10 mouse cellular contexts compared by ENCODE assay signal in genomic region chr2:153015804-153016203, GRCm38 (mm10). TPM values are rescaled to one million over a fixed set of nuclear protein-coding genes. Genes with fewer than 3 reads are reported as not detected.
A peak's percentile ranks its signal among the peaks of the same experiment; 100 is the strongest.
DNase-seq lines count a peak whose midpoint lies in the region; ATAC-seq and TF ChIP-seq lines count a peak whose summit lies in the region.
"Had no signal": no experiment of that assay in that cellular context is flagged by ENCODE, and none has a peak within 500 bp of the region (broad histone marks: within the 10 kb centered on the region; RNA-seq: fewer than 3 reads in every experiment).

No protein-coding gene starts in this region.

- H3K4me2 ChIP-seq in intestine, postnatal 0 days (replicated peaks; ENCODE audit: low read depth): peak overlapping the region; percentile 86

- no peak for TF ChIP-seq POLR2A in thymus, adult 2 months (IDR thresholded peaks at IDR 0.05; ENCODE audit: control insufficient read depth, extremely low read depth, insufficient read depth, low read length, poor library complexity)

- H3K27ac ChIP-seq in intestine, postnatal 0 days (ENCODE audit: low read depth, low read length): no peak overlapping the region
- H3K27ac ChIP-seq in thymus, adult 2 months (ENCODE audit: control insufficient read depth, insufficient read depth, low read length): no peak overlapping the region

- no peaks in the 10 kb centered on the region for H3K9me3 ChIP-seq in intestine, postnatal 0 days (ENCODE audit: control insufficient read depth)

- peaks cover 7% of the 10 kb centered on the region for H3K4me1 ChIP-seq in intestine, postnatal 0 days (replicated peaks; ENCODE audit: control insufficient read depth, insufficient read depth, low read length)
- H3K4me1 ChIP-seq in thymus, adult 2 months (replicated peaks; ENCODE audit: control insufficient read depth, insufficient read depth, low read length): peaks cover 5% of the 10 kb centered on the region

- no peak overlapping the region for H3K4me3 ChIP-seq in intestine, postnatal 0 days (ENCODE audit: low read depth, low read length)
- H3K4me3 ChIP-seq in thymus, adult 2 months (ENCODE audit: control insufficient read depth, insufficient read depth, low read length): no peak overlapping the region

- TF ChIP-seq CTCF in intestine, postnatal 0 days (IDR thresholded peaks at IDR 0.05; ENCODE audit: low read depth): no peak
- TF ChIP-seq CTCF in thymus, adult 2 months (IDR thresholded peaks at IDR 0.05; ENCODE audit: borderline replicate concordance, control insufficient read depth, extremely low read depth, insufficient read depth, low read length, poor library complexity): no peak

- no peak overlapping the region for H3K9ac ChIP-seq in intestine, postnatal 0 days (ENCODE audit: low read depth, low read length)

- intact Hi-C loops in left cerebral cortex, postnatal 4 days (cut with DNase I): no loop called here
- intact Hi-C loops in left cerebral cortex, postnatal 36 days (cut with DNase I): loop anchor here (2.0 to 5.0 kb wide), 2 partner anchors 64 to 101 kb away; partner anchors contain the start of gene Dusp15

- WGBS in intestine, postnatal 0 days: 47% methylated on average over 8 of the region's 8 CpGs
- 59% methylated on average over 8 of the region's 8 CpGs for WGBS in thymus, adult 2 months

- DNase-seq in left cerebral cortex, postnatal 4 days: peak; percentile 78
- no peak for DNase-seq in left cerebral cortex, postnatal 36 days (ENCODE audit: low spot score in 2 of 2)
- peak; percentile 44 to 60 for DNase-seq in cerebellum, postnatal 36 days
- DNase-seq in frontal cortex, postnatal 10 days (ENCODE audit: low spot score in 2 of 2): no peak
- DNase-seq in thymus, adult 2 months: no peak
- DNase-seq in spleen, postnatal 36 days (ENCODE audit: low spot score in 2 of 2): no peak

- peaks cover 10% of the 10 kb centered on the region for H3K36me3 ChIP-seq in intestine, postnatal 0 days (ENCODE audit: control insufficient read depth, insufficient read depth)
- H3K36me3 ChIP-seq in thymus, adult 2 months (ENCODE audit: control insufficient read depth, insufficient read depth, low read length): 0 out of 2 replicates have a peak, but pooled peaks cover 5% of the 10 kb centered on the region

- 0 out of 2 replicates have a peak, but pooled peaks cover 5% of the 10 kb centered on the region for H3K27me3 ChIP-seq in intestine, postnatal 0 days (replicated peaks; ENCODE audit: control insufficient read depth, insufficient read depth, low read length)
- no peaks in the 10 kb centered on the region for H3K27me3 ChIP-seq in thymus, adult 2 months (ENCODE audit: control insufficient read depth, insufficient read depth, low read length)

- ATAC-seq in cerebellum, adult (ENCODE audit: insufficient number of reproducible peaks, low FRiP score, low TSS enrichment): 0 out of 2 replicates have a peak, but pooled peaks have one; percentile 27
- no peak for ATAC-seq in intestine, postnatal 0 days

RNA-seq across cellular contexts. Expression of gene Pdrg1, which starts 0.6 kb away (rescaled TPM):
- 10 to 100 TPM; 91.7 to 92.5 TPM for total RNA-seq in left cerebral cortex, postnatal 4 days (2021)
- total RNA-seq in left cerebral cortex, postnatal 36 days (2021): 10 to 100 TPM; 46.9 to 59.5 TPM
- 47.0 and 50.3 TPM in 2 replicates for polyA plus RNA-seq in intestine, postnatal 0 days (2015; fragmentation: Nextera tagmentation; extraction: Ambion mirVana)
- polyA plus RNA-seq in thymus, adult 2 months (2012; rRNA removed): 68.0 and 93.1 TPM in 2 replicates

RNA-seq across cellular contexts. Expression of gene Xkr7, which starts 15.8 kb away (rescaled TPM):
- 10 to 100 TPM; 23.2 to 23.4 TPM for total RNA-seq in left cerebral cortex, postnatal 4 days (2021)
- total RNA-seq in left cerebral cortex, postnatal 36 days (2021): 1 to 10 TPM; 5.2 to 7.0 TPM
- polyA plus RNA-seq in intestine, postnatal 0 days (2015; fragmentation: Nextera tagmentation; extraction: Ambion mirVana): not detected in 2 replicates
- 0.06 and 0.16 TPM in 2 replicates for polyA plus RNA-seq in thymus, adult 2 months (2012; rRNA removed)
- total RNA-seq: MEL; neutrophil, adult 5-6 weeks had no signal

RNA-seq across cellular contexts. Expression of gene Ccm2l, which starts 50.0 kb away (rescaled TPM):
- 1 to 10 TPM; 3.0 to 4.7 TPM for total RNA-seq in left cerebral cortex, postnatal 4 days (2021)
- 1 to 10 TPM; 4.0 to 5.8 TPM for total RNA-seq in left cerebral cortex, postnatal 36 days (2021)
- polyA plus RNA-seq in intestine, postnatal 0 days (2015; fragmentation: Nextera tagmentation; extraction: Ambion mirVana): 1.5 and 1.7 TPM in 2 replicates
- polyA plus RNA-seq in thymus, adult 2 months (2012; rRNA removed): 4.9 and 9.2 TPM in 2 replicates
- total RNA-seq: MEL; neutrophil, adult 5-6 weeks had no signal

RNA-seq across cellular contexts. Expression of gene Ttll9, which starts 53.5 kb away (rescaled TPM):
- 1 to 10 TPM; 3.3 to 5.2 TPM for total RNA-seq in left cerebral cortex, postnatal 4 days (2021)
- 1 to 10 TPM; 1.3 to 3.6 TPM for total RNA-seq in left cerebral cortex, postnatal 36 days (2021)
- 0.65 TPM in 1 of 2 replicates, not detected in the other for polyA plus RNA-seq in intestine, postnatal 0 days (2015; fragmentation: Nextera tagmentation; extraction: Ambion mirVana)
- 2.0 and 2.1 TPM in 2 replicates for polyA plus RNA-seq in thymus, adult 2 months (2012; rRNA removed)
- total RNA-seq: neutrophil, adult 5-6 weeks had no signal

Comparison
In these comparisons a context has a peak if more than half of its experiments do, and no peak if none do; other contexts are left out.
1. DNase-seq: peak in left cerebral cortex, postnatal 4 days (single experiment) and cerebellum, postnatal 36 days (2 of 2); none in left cerebral cortex, postnatal 36 days (0 of 2), frontal cortex, postnatal 10 days (0 of 2), thymus, adult 2 months (single experiment) and spleen, postnatal 36 days (0 of 2).